Mouse (Mus musculus): ENCODE data around the gene Tnfsf12. TPM values are rescaled to one million over a fixed set of nuclear protein-coding genes. Genes with fewer than 3 reads are reported as not detected.

Tnfsf12 gene
- polyA plus RNA-seq (2012; rRNA removed): 26.3 and 32.5 TPM in 2 replicates

DNA sequence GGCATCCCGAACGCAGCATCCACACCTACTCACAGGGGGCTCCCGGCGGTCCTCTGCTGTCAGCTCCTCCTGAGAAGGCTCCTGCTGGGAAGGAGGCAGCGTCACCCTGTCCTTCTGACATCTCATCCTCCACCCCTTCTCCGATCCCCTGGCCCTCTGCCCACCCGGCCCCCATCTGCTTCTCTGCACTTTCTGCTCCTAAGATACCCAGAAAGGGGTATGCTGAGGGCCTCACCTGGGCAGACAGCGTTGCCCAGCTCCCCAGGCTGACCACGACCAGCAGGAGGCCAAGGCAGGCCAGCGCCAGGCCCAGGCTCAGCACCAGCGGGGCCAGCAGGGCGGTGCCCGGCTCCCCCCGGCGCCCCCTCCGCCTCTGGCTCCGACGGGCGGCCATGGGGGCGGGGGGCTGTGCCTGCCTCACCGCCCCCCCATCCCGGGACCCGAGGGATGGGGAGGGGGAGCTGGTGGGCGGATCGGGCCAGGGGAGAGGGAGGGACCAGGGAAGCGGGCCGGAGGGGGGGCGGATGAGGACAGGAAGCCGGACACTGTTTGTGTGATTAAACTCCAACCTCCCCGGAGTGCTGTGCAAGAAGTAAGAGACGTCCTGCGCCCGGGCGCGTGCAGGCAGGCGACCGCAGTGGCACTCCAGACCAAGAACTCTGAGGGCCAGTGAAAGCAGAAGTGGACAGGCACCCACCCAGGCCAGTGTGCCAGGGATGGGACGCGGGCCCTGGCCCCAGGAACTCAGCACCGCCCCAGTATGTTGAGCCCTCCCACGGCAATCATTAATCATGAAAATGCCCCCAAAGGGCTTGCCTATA is at the start of gene Tnfsf12, which contains the start of gene Tnfsfm13:
Gene Tnfsf12, minus strand, starts transcription at position 489 of the 821 bp plus-strand sequence.
Gene Tnfsfm13, minus strand, starts transcription at position 738 of the 821 bp plus-strand sequence.

DNA sequence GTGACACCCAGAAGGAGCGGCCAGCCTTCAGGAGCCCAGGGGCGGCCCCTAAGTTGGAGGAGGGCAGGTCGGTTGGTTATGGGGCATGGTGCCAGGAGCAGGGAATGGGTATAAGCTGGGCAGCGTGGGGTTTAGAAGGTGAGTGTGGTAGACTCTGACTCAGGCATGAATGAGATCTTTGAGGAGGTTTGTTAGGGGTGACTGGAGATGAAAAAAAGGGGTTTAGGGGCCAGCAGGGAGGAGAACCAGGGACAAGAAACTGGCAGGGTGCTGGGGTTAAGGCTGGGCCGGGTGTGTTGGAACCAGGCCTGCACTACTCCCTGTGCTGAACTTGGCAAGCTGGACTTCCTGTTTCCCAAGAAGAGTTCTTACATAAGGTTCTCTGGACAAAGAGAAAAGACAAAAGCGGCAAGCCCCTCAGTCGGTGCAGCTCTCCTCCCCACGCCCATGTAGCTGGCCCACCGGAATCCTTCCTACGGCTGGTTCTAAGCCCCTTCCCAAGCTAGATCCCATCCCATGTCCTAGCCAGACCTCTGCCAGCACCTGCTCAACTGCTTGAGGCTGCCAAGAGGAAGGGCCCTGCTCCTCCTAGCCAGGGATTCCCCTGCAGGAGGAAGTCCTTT is 10.0 kb downstream of the Tnfsf12 start, which contains the start of gene Tnfsf13:
Gene Tnfsf13, minus strand, starts transcription at position 259 of the 623 bp plus-strand sequence.

GRCm38 (mm10) chr11:69681314-69682208 is 14.1 kb downstream of the Tnfsf12 start, which contains the start of gene Senp3:
Gene Senp3 (minus strand): TSS chr11:69682084.

GRCm38 (mm10) chr11:69672211-69672706 is 23.4 kb downstream of the Tnfsf12 start, which contains the start of gene Eif4a1:
Gene Eif4a1 (minus strand): TSS chr11:69672423.

DNA sequence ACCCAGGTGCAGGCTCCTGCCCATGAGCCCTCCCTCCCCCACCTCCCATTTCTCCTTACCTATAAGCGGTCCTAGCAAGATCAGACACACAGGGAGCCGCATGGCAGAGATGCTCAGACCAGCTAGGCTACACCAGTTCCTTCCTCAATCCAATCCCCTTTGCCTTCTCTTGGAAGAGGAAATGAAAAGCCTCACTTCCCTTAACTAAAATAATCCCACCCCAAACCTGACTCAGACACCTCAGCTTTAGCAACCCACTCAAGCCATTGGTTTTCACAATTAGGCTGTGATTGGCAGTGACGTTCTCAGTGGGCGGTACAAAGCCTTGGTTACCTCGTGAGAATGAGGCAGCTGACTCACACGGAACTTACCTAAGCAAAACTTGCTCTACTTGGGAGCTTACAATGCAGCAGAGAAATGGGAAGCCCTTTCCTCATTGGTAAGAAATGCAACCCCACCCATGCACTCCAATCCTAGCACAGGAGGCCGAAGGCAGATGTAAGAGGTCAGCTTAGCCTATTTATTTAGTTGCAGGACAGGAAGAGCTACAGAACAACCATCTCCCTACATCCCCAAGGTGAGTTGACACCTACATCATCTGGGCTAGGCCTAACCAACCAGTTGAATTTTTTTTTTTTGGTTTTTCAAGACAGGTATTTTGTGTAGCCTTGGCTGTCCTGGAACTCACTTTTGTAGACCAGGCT is 29.5 kb downstream of the Tnfsf12 start, which contains the start of gene Cd68:
Gene Cd68, minus strand, starts transcription at position 193 of the 704 bp plus-strand sequence.

GRCm38 (mm10) chr11:69662213-69662966 is 33.3 kb downstream of the Tnfsf12 start, which contains the start of gene Mpdu1:
Gene Mpdu1 (minus strand): TSS chr11:69662642.

GRCm38 (mm10) chr11:69655264-69656064 is 40.2 kb downstream of the Tnfsf12 start, which contains the start of gene Sox15:
Gene Sox15 (plus strand): TSS chr11:69655314.

Other genes with a start within 250 kb of the Tnfsf12 start
- gene Dnah2, start 146.7 kb downstream of the Tnfsf12 start, polyA plus RNA-seq (2012; rRNA removed): 0.44 and 0.93 TPM in 2 replicates
- 1.1 and 1.8 TPM in 2 replicates for gene Efnb3, start 135.6 kb downstream of the Tnfsf12 start, polyA plus RNA-seq (2012; rRNA removed)
- 13.9 and 18.2 TPM in 2 replicates for gene Wrap53, start 115.6 kb downstream of the Tnfsf12 start, polyA plus RNA-seq (2012; rRNA removed)
- 69.1 and 71.7 TPM in 2 replicates for gene Trp53, start 115.5 kb downstream of the Tnfsf12 start, polyA plus RNA-seq (2012; rRNA removed)
- 6.2 and 6.3 TPM in 2 replicates for gene Atp1b2, start 89.9 kb downstream of the Tnfsf12 start, polyA plus RNA-seq (2012; rRNA removed)
- not detected in 2 replicates for gene Shbg, start 77.9 kb downstream of the Tnfsf12 start, polyA plus RNA-seq (2012; rRNA removed)
- 1.3 and 1.8 TPM in 2 replicates for gene Sat2, start 73.8 kb downstream of the Tnfsf12 start, polyA plus RNA-seq (2012; rRNA removed)
- 40.4 and 45.3 TPM in 2 replicates for gene Fxr2, start 62.9 kb downstream of the Tnfsf12 start, polyA plus RNA-seq (2012; rRNA removed)
- gene Sox15, start 40.5 kb downstream of the Tnfsf12 start, polyA plus RNA-seq (2012; rRNA removed): not detected in 2 replicates
- 97.9 and 102 TPM in 2 replicates for gene Mpdu1, start 33.2 kb downstream of the Tnfsf12 start, polyA plus RNA-seq (2012; rRNA removed)
- 16.9 and 23.1 TPM in 2 replicates for gene Cd68, start 29.7 kb downstream of the Tnfsf12 start, polyA plus RNA-seq (2012; rRNA removed)
- gene Eif4a1, start 23.4 kb downstream of the Tnfsf12 start, polyA plus RNA-seq (2012; rRNA removed): 190 and 192 TPM in 2 replicates
- 37.8 and 38.7 TPM in 2 replicates for gene Senp3, start 13.8 kb downstream of the Tnfsf12 start, polyA plus RNA-seq (2012; rRNA removed)
- gene Tnfsf13, start 10.1 kb downstream of the Tnfsf12 start, polyA plus RNA-seq (2012; rRNA removed): 15.1 and 20.9 TPM in 2 replicates
- 5.2 and 5.7 TPM in 2 replicates for gene Tnfsfm13, start 249 bp upstream of the Tnfsf12 start, polyA plus RNA-seq (2012; rRNA removed)
- gene Polr2a, start 62.8 kb upstream of the Tnfsf12 start, polyA plus RNA-seq (2012; rRNA removed): 19.8 and 20.0 TPM in 2 replicates
- 0.33 TPM in 1 of 2 replicates, not detected in the other for gene Slc35g3, start 66.1 kb upstream of the Tnfsf12 start, polyA plus RNA-seq (2012; rRNA removed)
- gene Zbtb4, start 70.1 kb upstream of the Tnfsf12 start, polyA plus RNA-seq (2012; rRNA removed): 37.2 and 40.3 TPM in 2 replicates
- 5.7 and 8.7 TPM in 2 replicates for gene Chrnb1, start 100.1 kb upstream of the Tnfsf12 start, polyA plus RNA-seq (2012; rRNA removed)
- 6.4 and 6.9 TPM in 2 replicates for gene Fgf11, start 106.0 kb upstream of the Tnfsf12 start, polyA plus RNA-seq (2012; rRNA removed)
- 45.7 and 55.0 TPM in 2 replicates for gene Tmem102, start 109.8 kb upstream of the Tnfsf12 start, polyA plus RNA-seq (2012; rRNA removed)
- gene Gm39566, start 119.4 kb upstream of the Tnfsf12 start, polyA plus RNA-seq (2012; rRNA removed): not detected in 2 replicates
- not detected in 2 replicates for gene Spem2, start 122.6 kb upstream of the Tnfsf12 start, polyA plus RNA-seq (2012; rRNA removed)
- gene Spem1, start 126.3 kb upstream of the Tnfsf12 start, polyA plus RNA-seq (2012; rRNA removed): 0.22 TPM in 1 of 2 replicates, not detected in the other
- gene Nlgn2, start 141.9 kb upstream of the Tnfsf12 start, polyA plus RNA-seq (2012; rRNA removed): 19.8 and 19.9 TPM in 2 replicates
- gene Tmem256, start 142.7 kb upstream of the Tnfsf12 start, polyA plus RNA-seq (2012; rRNA removed): 153 and 198 TPM in 2 replicates
- gene Plscr3, start 150.5 kb upstream of the Tnfsf12 start, polyA plus RNA-seq (2012; rRNA removed): 55.2 and 58.3 TPM in 2 replicates
- gene Tnk1, start 162.9 kb upstream of the Tnfsf12 start, polyA plus RNA-seq (2012; rRNA removed): 55.1 and 60.4 TPM in 2 replicates
- gene Tmem95, start 182.2 kb upstream of the Tnfsf12 start, polyA plus RNA-seq (2012; rRNA removed): not detected in 2 replicates
- gene Kctd11, start 185.6 kb upstream of the Tnfsf12 start, polyA plus RNA-seq (2012; rRNA removed): 4.0 and 4.9 TPM in 2 replicates
- gene Acap1, start 199.7 kb upstream of the Tnfsf12 start, polyA plus RNA-seq (2012; rRNA removed): 6.5 and 6.7 TPM in 2 replicates
- gene 2810408A11Rik, start 205.1 kb upstream of the Tnfsf12 start, polyA plus RNA-seq (2012; rRNA removed): 1.0 and 1.6 TPM in 2 replicates
- 43.3 and 44.8 TPM in 2 replicates for gene Neurl4, start 205.2 kb upstream of the Tnfsf12 start, polyA plus RNA-seq (2012; rRNA removed)
- 75.4 and 99.4 TPM in 2 replicates for gene Gps2, start 218.0 kb upstream of the Tnfsf12 start, polyA plus RNA-seq (2012; rRNA removed)
- gene Eif5a, start 226.1 kb upstream of the Tnfsf12 start, polyA plus RNA-seq (2012; rRNA removed): 270 and 293 TPM in 2 replicates
- gene Ybx2, start 239.9 kb upstream of the Tnfsf12 start, polyA plus RNA-seq (2012; rRNA removed): 121 and 125 TPM in 2 replicates